Mouse (Mus musculus) lung, postnatal 0 days (tissue): Measurements from ENCODE around the gene Nr4a3.

ENCODE experiments used
- CTCF ChIP-seq: IDR thresholded peaks from 2 replicates; pipeline ENCODE4 v1.5.1; 2016; ENCODE audit warnings: antibody characterized with exemption, mild to moderate bottlenecking
- EP300 ChIP-seq: IDR thresholded peaks from 2 replicates; pipeline ENCODE4 v1.6.1; 2016; ENCODE audit warnings: antibody characterized with exemption, mild to moderate bottlenecking, control low read depth

- no peak for TF ChIP-seq CTCF
- TF ChIP-seq EP300: no peak
Measured at GRCm38 (mm10) chr4:48038847-48039246, 6.1 kb upstream of the Nr4a3 start.
